Mouse (Mus musculus): ENCODE measurements around the gene Gm20422. TPM values are rescaled to one million over a fixed set of nuclear protein-coding genes. Genes with fewer than 3 reads are reported as not detected.
A peak's percentile ranks its signal among the peaks of the same experiment; 100 is the strongest.
"Not testable (repeated sequence)": the region's sequence is repeated elsewhere in the genome, so short reads cannot be mapped to it uniquely, and the experiment has no call there.

The Gm20422 gene
- total RNA-seq, 4 experiments from 2014 or later, result 0.52 to 3.2 (median 2.6) TPM

GRCm38 (mm10) chr8:69791415-69792068 is 16.9 kb upstream of the Gm20422 start:
- no peak for DNase-seq

- peak; percentile 78 for DNase-seq
Observed at GRCm38 (mm10) chr8:69790773-69791367, 16.2 kb upstream of the Gm20422 start, which contains the start of the genes Atp13a1 and Zfp866. Gene Atp13a1, plus strand, starts transcription at chr8:69791163. Gene Zfp866, minus strand, starts transcription at chr8:69791178.

- DNase-seq, result no peak
Observed at GRCm38 (mm10) chr8:69790364-69790763, 15.7 kb upstream of the Gm20422 start.

DNA sequence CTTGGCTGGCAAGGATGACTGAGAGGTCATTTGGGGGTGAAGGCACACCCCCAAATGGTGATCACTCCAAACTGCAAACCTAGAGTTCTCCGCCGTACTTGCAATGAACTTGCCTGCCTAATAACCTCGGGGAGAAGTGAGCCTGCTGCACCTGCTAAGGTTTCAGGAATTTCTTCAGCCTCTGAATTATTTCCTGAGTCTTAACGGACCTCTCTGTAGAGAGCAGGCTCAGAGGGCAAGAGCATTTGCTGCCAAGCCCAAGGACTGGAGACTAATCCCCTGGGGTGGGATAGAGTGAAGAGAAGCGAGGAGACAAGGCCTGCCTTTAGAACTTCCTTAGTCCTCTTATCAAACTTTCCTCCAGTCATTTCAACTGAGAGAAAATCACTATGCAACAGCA is 15.0 kb upstream of the Gm20422 start:
- DNase-seq, result no peak

GRCm38 (mm10) chr8:69789105-69789504 is 14.4 kb upstream of the Gm20422 start:
- no peak for DNase-seq

DNA sequence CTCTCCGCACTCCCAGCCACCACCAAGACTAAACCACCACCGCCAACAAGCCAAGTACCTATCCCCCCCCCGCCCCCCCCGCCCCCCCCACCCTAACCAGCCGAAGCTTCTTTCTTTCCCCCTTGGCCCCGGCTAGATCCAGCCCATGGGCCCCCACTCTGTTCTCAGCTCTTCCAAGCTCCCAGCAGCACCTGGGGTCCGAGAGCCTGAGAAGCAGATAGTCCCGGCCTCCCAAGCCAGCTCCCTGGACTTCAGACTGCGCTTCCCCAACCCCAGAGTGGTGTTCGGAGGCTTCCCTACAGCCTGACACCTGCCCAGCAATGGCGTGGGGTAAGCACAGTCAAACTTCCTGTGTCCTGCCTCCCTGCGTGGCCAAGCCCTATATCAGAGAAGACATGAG is 2.4 kb upstream of the Gm20422 start:
- DNase-seq, result no peak

GRCm38 (mm10) chr8:69775149-69775534 is 456 bp upstream of the Gm20422 start:
- DNase-seq, result no peak

DNA sequence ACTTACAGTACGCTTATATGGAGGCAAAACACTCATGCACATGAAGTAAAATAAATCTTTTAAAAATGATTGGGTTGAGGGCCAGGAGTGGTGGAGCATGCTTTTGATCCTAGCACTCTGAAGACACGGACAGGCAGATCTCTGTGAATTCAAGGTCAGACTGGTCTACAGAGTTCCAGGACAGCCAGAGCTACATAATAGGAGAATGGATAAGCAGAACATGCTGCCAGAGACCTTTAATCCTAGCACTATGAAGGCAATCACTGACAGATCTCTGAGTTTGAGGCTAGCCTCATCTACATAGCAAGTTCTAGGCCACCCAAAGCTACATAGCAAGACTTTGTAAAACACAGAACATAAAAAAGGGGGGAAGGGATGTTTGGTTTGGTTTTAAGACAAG is 2.6 kb downstream of the Gm20422 start:
- DNase-seq, result no peak

DNA sequence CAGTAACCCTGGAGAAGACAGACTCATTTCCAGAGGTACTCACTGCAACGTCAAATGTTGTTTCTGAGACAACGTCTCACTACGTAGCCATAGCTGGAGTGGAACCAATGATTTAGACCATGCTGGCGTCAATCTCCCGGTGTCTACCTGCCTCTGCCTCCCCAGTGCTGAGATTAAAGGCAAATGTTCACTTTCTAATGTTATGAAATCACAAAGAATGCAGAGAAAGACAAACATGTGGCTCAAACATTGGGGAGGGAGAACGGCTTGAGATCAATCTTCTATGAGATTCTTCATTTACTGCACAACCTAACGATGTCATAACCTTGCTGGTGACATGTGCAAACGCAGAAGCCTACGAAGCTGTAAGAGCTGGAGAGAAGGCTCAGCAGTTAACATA is 3.5 kb downstream of the Gm20422 start:
- no peak for DNase-seq

- DNase-seq, result no peak
Observed at GRCm38 (mm10) chr8:69761814-69762445, 12.8 kb downstream of the Gm20422 start.

DNA sequence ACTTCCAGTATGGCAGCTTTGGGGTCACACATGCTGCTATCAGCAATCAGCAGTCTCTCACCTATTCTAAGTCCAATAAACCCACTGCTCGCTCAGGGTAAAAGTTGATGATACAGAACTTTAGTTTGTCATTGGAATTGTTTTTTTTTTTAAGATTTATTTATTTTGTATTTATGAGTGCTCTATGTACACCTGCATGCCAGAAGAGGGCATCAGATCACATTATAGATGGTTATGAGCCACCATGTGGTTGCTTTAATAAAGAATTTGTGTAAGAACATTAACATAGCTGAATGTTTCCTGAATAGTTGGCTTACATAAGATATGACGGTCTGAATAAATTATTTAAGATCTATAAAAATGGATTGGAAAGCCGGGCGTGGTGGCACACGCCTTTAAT is 16.4 kb downstream of the Gm20422 start:
- DNase-seq, result no peak

DNA sequence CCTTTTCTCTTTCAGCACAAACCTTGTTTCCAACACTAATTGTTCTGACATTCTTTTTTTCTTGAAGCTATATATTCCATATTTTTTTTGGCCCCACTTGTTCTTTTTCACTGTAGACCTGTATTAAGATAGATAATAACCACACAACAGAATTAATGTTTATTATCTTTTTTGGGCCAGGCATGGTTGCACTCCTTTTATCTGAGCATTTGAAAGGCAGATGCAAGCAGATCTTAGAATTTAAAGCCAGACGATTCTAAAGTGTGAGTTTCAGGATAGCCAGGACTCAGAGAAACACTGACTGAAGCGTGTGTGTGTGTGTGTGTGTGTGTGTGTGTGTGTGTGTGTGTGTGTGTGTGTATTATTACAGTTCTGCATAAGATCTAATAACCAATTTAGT is 22.2 kb downstream of the Gm20422 start:
- no peak for DNase-seq

DNA sequence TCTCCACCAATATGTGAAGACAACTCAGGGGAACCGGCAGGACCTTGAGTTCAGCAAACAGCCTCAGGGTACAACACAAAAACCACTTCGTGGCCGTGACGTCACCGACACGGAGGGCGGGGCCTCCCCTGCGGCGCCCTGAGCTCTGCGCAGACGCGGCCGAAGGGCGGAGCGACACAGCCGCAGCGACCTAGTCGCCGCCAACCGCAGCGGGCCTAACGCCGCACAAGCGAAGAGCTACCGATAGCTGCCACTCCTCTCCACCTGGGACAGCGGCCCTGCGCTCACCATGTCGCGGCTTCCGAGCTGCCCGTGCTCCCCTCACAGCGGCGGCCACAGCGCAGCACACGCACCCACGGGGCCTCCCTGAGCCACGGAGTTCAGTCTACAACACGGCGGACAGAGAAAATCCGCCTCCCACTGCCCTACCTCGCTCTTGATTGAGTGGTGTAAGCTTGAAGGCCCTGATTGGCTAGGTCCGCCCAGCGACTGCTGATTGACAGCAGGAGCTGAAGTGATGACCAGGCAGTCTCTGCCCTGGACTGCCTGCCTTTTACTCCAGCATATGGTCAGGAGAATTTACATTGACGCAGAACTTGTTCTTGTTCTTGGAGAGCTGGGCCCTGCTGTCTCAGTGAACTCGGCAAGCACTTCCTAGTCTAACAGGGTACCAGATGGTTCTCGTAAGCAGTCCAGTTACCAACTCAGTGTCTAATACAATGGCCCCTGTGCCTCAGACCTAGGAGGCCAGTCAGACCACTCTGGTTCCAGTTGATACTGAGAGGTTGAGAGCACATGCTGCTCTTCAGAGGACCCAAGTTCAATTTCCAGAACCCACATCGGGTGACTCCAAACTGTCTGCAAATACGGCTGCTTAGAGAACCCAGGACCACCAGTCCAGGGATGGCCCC is 24.9 kb downstream of the Gm20422 start, which contains the start of gene Zfp963:
Gene Zfp963, minus strand, starts transcription at position 427 of the 911 bp plus-strand sequence.
- peak; percentile 91 for DNase-seq

GRCm38 (mm10) chr8:69741231-69741630 is 33.5 kb downstream of the Gm20422 start:
- DNase-seq, result no peak

DNA sequence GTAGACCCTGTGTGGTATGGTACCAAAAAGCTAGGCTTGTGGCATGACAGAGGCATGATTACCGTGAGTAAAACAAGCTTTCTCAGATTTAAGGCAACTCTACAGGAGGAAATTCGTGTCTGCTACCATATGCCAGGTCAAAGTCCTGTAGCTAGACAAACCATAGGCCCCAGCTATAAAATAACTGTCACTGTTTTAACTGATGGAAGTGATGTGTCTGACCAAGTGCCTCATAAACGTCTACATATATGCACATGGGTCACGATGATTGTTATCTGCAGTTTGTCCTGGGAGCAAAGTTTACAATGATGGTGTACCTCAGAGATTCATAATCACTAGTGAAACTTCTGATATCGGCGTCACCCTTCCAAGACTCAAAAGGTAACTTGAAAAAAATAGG is 33.9 kb downstream of the Gm20422 start:
- DNase-seq, result no peak

GRCm38 (mm10) chr8:69735495-69735894 is 39.2 kb downstream of the Gm20422 start:
- no peak for DNase-seq

GRCm38 (mm10) chr8:69717232-69717580 is 57.5 kb downstream of the Gm20422 start:
- no peak for DNase-seq

- DNase-seq, result peak; percentile 98
Observed at GRCm38 (mm10) chr8:69716403-69717231, 58.1 kb downstream of the Gm20422 start.

DNA sequence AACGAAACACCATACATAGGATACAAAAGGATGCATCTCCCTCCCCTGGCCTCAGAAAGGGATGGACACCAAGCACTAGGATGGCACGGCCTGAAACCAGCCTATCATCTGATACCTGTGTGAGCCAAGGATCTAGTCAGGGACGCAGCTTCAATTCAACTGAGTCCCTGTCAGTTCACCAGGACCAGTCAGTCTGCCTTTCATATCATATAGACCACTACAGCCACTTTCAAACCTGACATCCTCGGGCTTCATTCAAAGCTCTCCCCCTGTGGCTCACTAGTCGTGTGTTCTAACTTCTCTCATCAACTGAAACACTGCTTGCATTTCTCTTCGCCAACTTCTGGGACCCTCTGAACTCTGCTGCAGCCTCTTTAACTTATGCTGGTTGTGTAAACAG is 59.3 kb downstream of the Gm20422 start:
- DNase-seq, result no peak

GRCm38 (mm10) chr8:69713516-69713915 is 61.2 kb downstream of the Gm20422 start:
- no peak for DNase-seq

GRCm38 (mm10) chr8:69710624-69711023 is 64.1 kb downstream of the Gm20422 start, which contains the start of gene Zfp869:
Gene Zfp869, minus strand, starts transcription at chr8:69710724.
- DNase-seq, result not testable (repeated sequence)

DNA sequence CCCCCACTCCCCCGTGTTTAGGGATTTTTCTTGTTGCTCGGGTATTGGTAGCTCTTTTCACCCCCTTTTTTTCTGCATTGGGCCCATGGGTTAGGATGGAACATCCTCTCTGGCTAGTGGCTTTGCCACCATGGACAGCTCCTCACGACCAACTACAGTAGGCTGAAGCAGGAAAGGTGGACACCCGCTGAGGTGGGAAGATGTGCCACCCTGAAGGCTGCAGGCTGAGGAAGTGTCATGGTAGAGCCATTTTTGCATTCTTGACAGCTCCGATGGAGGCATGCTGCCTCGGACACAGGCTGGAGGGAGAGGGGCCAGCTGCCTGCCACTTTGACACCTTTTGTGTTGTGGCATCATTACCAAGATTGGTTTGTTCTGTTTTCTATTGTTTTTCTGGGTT is 72.9 kb downstream of the Gm20422 start:
- DNase-seq, result no peak
